Mouse (Mus musculus): ENCODE measurements around the gene Med12l.

DNA sequence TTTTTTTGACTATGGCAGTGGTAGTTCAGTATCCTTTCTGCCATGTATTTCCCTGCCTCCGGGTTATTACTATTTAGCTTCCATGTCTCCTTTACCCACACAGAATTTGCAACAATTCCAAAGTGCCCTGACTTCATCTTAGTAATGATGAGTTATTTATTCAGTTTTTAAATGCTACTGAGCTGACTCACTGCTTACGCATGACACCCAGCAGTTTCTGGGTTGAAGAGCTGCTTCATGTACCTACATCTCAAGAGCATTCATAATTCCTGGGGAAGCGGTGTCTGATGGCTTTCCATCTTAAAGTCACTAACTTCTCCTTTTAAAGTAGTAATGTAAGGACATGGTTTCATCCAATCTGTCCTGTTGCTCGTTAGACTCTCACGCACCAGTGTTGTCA lies 299.3 kb downstream of the Med12l start:
- TF ChIP-seq CTCF (IDR thresholded peaks at IDR 0.05; ENCODE audit: low read depth): no peak
- no peak for TF ChIP-seq EP300 (IDR thresholded peaks at IDR 0.05; ENCODE audit: low read depth)
